Mouse (Mus musculus) brain, embryonic 18.5 days (tissue): ENCODE measurements at regions not wholly inside any gene's neighbourhood (a gene's known extent, or its start where the extent isn't known, plus 50 kb on each side); places are given as distances from the start of the nearest gene placed in this dataset.
"Not testable (repeated sequence)": the region's sequence is repeated elsewhere in the genome, so short reads cannot be mapped to it uniquely, and the experiment has no call there.

Experiments
- DNase-seq: peaks from one replicate; pipeline ENCODE4 v3.0.0-alpha.2; 2012; ENCODE audit warnings: low read depth, low spot score

DNA sequence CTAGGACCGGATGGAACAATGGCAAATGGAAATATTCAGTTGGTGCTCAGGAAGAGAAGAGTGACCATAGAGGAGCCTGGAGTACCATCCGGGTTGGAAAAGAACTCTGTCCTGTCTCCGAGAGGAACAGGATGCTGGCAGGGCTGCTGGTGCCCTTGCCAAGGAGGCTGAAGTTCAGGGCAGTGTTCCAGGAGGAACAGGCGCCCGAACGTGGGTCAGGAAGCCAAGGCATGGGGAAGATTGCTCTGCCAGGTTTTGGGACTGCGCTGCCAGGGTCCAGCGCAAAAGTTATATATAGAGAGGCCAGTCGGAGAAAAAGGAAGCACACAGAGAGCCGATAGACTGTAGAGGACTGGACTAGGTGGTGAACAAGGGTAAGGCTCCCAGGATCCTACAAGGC lies 92.3 kb upstream of the Mdm1 start:
- no peak for DNase-seq

DNA sequence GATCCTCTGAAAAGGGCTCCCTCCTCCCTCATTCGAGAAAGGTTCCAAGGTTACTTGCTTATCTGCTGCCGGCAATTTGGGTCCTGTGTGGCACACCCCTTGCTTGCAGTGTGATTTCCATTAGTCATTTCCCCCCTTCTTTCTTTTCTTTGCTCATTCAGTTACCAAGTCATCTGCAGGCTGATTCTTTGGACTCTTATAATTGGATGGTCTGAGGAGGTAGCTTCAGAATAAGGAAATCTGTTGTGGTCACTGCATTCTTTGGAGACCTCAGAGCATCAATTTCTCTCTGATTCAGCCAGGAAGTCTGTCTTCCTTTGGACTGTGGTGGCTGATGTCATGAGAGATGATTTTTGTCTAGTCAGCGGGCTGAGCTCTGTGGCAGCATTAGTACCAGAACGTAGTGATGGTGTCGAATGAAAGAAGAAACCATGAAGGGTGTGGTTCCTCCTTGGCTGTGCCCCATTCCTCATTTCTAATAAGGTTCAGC lies 91.4 kb upstream of the Mdm1 start:
- no peak for DNase-seq

DNA sequence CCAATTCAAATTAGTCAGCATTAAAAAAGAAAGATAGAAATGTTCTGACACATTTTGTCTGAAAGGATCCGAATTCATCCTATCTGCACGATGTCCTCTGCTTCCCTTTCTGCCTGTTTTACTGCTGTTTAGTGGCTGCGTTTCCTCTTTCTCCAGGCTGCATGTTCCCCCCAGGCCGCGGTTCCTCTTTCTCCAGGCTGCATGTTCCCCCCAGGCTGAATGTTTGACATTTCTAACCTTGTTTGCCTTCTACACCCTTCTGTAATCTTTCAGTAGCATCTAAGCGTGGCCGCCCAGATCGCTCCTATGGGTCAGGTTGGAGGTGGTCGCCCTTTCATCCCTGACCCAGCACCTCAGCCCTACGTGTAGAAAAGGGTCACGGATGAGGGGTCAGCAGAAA lies 89.6 kb upstream of the Mdm1 start:
- no peak for DNase-seq

DNA sequence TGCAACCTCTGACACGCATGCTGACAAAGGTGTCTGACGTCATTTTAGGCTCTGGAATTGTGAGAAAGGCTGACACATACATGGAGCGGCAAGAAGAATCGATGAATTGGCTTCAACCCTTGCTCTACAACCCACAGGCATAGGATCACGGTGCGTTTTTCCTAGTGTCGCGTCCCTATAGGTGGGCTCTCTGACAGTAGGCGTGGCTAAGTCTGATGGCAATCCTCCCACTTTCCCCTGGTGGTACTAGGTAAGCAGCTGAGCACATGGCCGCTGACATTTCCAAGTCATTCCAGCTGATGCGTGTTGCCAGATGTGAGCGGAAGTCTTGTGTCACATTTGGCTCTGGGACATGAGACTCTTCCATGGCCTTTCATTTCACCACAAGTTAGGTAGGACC lies 89.1 kb upstream of the Mdm1 start:
- DNase-seq, result no peak

DNA sequence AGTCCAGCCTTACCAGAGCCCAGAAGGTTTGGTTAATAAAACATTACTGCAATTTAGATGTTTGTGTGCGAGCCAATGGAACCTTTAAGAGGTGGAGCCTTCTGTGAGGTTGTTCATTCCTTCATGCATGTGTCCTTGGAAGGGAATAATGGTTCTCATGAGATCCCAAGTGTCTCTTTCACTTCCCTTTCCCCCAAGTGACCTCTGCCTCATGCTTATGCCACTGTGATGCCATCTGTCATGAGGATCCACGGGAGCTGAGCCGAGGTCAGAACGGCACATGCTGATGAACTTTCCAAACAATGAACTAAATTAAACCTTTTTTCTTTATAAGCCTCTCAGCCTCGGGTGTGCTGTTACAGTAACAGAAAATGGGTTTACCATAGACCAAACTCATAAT lies 88.6 kb upstream of the Mdm1 start:
- no peak for DNase-seq

DNA sequence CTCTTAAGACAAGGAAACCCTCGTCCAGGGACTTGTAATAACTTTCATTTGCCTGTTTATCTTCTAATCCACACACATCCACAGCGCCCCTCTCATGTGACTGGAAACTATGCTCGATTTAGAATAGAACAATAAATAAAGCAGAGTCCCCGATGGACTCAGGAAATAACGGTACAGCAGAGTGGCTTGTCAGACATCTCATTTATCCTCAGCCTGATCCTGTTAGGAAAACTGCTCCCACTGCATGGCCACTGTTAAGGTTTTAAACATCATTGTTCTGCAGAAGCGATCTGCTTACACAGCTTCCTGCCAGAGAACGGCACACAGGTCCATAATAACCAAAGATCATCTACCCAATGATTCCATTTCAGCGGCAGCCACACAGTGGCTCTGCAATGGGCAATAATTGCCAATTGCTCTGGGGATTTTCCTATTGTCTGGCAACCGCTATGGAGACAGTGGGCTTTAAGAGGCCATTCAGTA lies 84.8 kb upstream of the Mdm1 start:
- no peak for DNase-seq

DNA sequence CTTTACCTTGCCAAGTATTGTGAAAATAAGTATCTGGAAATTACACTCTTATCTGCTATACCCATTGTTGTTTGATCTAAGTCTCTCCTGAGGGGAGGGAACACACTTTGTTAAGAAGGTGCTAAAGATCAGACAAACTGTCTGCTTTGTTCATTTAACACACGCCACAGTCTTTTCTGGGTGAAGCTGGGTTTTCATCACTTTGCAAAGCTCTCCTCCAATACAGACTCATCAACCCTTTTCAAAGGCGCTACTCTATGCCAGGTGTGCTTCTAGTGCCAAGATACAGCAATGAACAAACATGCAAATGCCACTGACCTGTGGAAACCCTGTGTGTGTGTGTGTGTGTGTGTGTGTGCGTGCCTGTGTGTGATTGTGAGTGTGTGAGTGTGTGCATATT lies 84.1 kb upstream of the Mdm1 start:
- DNase-seq, result no peak

DNA sequence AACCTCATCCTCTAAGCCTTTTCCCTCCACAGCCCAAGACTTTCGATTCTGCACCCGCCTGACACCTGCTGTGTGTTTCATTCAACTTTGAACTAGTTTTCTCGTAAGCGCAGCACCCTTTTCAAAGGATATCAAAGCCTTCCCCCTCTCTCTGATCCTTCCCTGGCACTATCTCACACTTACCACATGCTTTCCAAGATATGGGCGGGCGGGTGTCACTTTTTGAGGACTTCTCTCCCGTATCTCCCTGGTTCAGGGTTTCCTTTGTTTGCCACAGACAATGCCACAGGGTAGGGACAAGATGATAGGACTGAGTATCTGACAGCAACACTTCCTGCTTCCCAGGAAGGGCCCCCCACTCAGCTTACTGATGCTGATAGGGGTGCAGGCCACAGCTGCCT lies 76.8 kb upstream of the Mdm1 start:
- DNase-seq, result no peak

DNA sequence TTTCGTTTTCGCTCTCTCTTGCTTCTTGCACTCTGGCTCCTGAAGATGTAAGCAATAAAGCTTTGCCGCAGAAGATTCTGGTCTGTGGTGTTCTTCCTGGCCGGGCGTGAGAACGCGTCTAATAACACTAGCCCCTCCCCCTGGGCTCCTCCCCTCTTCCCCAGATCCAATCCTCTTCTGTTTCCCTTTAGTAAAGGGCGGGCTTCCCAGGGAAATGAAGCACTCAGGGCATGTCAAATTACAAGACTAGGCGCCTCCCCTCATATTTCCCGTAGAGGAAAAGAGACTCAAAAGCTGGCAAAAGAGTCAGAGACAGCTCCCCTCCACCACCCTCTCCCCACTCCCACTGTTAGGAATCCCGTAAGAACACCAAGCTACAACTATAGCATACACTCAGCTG lies 65.3 kb upstream of the Mdm1 start:
- not testable (repeated sequence) for DNase-seq

GRCm38 (mm10) chr10:118081636-118082166 lies 59.9 kb upstream of the Mdm1 start:
- DNase-seq, result no peak

DNA sequence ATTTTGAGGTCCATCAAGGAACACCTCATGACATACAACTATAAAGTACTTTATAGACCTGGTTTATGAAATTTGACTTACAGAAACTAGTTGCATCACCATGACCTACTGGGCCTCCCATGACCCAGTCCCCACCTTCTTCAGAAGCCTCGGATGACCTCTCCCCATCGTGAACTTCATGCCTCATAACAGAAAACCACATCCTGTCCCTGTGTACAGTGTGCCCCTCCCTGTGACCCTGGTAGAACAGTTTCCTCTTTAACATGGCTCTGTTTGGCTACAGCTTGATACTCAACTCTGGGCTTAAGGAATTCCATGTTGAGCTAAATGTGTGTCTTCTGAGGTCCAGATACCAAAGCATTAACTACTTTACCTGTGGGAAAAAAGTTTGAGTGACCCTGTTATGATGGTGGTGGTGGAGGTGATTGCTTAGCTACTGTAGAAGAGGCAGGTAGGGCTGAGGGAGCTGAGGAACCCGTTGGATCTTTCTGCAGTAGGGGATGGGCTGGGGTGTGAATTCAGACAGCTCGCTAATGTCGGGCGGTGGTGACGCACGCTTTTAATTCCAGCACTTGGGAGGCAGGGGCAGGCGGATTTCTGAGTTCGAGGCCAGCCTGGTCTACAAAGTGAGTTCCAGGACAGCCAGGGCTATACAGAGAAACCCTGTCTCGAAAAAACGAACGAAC lies 58.4 kb upstream of the Mdm1 start:
- no peak for DNase-seq

- DNase-seq, result no peak
Observed at GRCm38 (mm10) chr10:118083721-118084075, 57.9 kb upstream of the Mdm1 start.

DNA sequence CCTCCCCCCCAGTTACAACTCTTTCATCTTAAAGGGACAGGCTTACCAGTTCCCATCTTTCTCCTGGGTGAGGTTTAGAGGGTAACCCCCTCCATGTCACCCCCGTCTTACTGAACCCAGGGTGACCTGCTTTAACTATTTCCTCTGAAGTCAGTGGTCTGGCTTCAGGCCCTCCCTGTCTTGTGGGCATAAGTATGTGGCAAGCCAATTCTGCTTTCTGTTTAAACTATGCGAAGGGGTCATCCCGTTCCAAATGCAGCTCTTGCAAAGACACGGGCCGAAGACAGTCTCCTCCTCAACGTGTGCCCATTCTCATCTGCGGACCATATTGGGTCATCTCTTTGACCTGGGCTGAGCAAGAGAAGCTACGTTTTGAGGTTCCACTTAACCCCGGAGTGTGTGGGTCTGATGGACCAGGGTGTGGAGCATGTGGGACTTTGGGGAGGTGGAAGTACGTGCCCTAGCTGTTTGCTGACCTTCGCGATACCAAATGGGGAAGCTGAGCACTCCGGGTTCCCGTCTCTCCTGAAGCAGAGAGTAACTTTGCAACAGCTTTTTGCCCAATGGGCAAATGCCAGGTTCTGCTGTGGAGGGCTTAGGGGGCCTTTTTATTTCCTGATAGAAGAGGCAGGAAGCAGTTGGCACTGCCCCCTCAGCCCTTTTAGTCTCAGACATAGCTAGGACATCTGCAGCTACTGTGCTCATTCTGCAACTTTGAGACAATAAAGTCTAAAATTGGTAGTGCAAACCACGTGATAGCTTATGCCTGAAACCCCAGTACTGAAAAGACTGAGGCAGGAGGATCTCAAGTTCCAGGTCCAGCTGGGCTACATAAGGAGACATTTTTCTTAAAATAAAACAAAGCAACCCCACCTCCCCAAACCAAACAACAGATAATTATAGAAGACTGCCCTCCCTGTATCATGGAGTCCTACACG lies 56.3 kb upstream of the Mdm1 start:
- DNase-seq, result no peak

- no peak for DNase-seq
Observed at GRCm38 (mm10) chr10:118087570-118088340, 53.9 kb upstream of the Mdm1 start.

- DNase-seq, result no peak
Observed at GRCm38 (mm10) chr10:118088499-118088898, 53.1 kb upstream of the Mdm1 start.

DNA sequence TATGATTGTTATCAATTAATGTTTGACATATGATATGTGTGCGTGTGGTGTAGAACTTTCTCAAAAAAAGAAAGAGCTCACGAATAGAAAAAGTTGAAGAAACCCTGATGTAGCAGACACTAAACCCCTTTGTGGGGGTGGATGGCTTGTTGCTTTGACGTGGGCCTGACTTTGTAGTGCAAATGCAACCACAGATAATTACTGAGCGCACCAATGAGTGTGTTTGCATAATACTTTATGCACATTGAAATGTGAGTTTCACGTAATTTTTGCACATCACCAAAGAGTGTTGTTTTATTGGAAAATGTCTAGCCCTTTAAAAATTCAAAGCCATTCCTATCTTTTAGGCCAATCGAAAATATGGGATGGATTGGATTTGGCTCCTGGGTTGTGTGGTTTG lies 51.7 kb upstream of the Mdm1 start:
- no peak for DNase-seq

DNA sequence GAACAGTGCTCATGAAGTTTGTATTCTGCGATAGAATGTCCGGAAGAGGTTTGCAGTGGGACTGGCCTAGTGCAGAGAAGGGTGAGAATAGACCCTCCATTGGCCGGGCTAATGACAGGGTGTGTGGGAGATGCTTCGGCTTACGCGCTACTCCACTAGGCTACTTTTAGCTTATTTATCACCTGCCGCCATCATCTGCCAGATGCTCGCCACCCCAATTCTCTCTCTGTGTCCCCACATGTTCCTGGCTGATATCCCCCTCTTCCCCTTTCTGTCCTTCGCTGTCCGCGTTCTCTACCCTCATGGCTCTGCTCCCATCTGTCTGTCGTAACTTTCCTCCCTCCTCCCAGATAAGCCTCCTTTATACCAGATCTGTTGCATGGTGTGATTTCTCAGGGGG lies 50.1 kb upstream of the Mdm1 start:
- no peak for DNase-seq
